Mouse (Mus musculus) midbrain, embryonic 13.5 days (tissue): ENCODE data around the gene Fscn3. TPM values are rescaled to one million over a fixed set of nuclear protein-coding genes. Genes with fewer than 3 reads are reported as not detected.

Experiments
- ATAC-seq: fragments of 200-750 bp; cut with Nextera tagmentation; 2 replicates; pipeline ENCODE4 v1.8.0; 2017; ENCODE audit warnings: mild to moderate bottlenecking, moderate TSS enrichment, moderate library complexity
- H3K27ac ChIP-seq: fragments of 300-500 bp; sonication (generic); 2 replicates; pipeline ENCODE4 v1.5.1; 2015; ENCODE audit warnings: inconsistent platforms, mild to moderate bottlenecking, moderate library complexity
- H3K27me3 ChIP-seq: fragments of 300-500 bp; sonication (generic); 2 replicates; pipeline ENCODE4 v1.6.1; 2015; ENCODE audit warnings: mild to moderate bottlenecking, inconsistent platforms
- H3K36me3 ChIP-seq: fragments of 300-500 bp; sonication (generic); 2 replicates; pipeline ENCODE4 v1.6.1; 2015; ENCODE audit warnings: mild to moderate bottlenecking, inconsistent platforms
- H3K4me1 ChIP-seq: fragments of 300-500 bp; sonication (generic); replicated peaks from 2 replicates; pipeline ENCODE4 v1.6.1; 2015; ENCODE audit warnings: inconsistent platforms
- H3K4me2 ChIP-seq: fragments of 300-500 bp; sonication (generic); replicated peaks from 2 replicates; pipeline ENCODE4 v1.6.1; 2015; ENCODE audit warnings: moderate library complexity, mild to moderate bottlenecking, inconsistent platforms
- H3K4me3 ChIP-seq: fragments of 300-500 bp; sonication (generic); replicated peaks from 2 replicates; pipeline ENCODE4 v1.5.1; 2015; ENCODE audit warnings: mild to moderate bottlenecking, inconsistent platforms
- H3K9ac ChIP-seq: fragments of 300-500 bp; sonication (generic); replicated peaks from 2 replicates; pipeline ENCODE4 v1.6.1; 2015; ENCODE audit warnings: mild to moderate bottlenecking, inconsistent platforms
- H3K9me3 ChIP-seq: fragments of 300-500 bp; sonication (generic); 2 replicates; pipeline ENCODE4 v1.6.1; 2016; ENCODE audit warnings: mild to moderate bottlenecking, inconsistent platforms
- WGBS: fragments of 180-500 bp; shearing (Covaris S2); methylation state at CpG from one replicate; pipeline ENCODE4 v1.1.7; 2015; 5-methylcytosine and 5-hydroxymethylcytosine counted together
- polyA plus RNA-seq: library from polyadenylated mRNA; unstranded; fragments of >200 nt; fragmentation: Nextera tagmentation; extraction: Ambion mirVana; gene quantifications from 2 replicates; pipeline ENCODE4 v1.2.1, GENCODE M21; 2015

Gene Fscn3
- polyA plus RNA-seq, 1 experiment from 2014 or later: 0.16 TPM

DNA sequence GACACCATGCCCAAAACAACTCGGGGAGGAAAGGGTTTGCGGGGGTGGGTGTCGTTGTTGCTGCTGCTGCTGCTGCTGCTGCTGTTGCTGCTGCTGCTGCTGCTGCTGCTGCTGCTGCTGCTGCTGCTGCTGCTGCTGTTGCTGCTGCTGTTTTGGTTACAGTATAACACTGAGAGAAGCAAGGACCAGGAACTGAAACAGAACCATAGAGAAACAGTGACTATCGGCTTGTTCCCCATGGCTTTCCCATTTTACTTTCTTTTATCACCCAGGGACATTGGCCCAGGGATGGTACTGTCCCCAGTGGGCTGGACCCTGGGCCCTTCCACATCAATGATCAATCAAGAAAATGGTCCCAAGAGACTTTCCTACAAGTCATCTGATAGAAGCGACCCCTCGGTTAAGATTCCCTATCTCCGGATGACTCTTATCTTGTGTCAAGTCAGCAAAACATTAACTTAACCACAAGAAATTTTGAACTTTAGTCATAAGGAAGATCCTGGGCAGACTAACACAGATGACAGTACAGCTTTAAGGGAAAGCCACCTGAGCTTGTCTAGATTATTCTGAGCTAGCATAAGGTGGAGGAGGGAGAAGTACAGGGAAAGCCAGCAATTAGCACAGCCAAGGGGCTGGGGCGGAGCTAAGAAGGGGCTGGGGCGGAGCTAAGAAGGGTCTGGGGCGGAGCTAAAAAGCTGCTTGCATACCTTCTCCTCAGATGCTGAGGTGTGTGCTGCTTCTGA, 3.4 kb downstream of the Fscn3 start:
- H3K9me3 ChIP-seq: no peaks in the 10 kb centered on the region
- H3K27ac ChIP-seq: no peak overlapping the region
- no peak overlapping the region for H3K4me3 ChIP-seq
- H3K9ac ChIP-seq: no peak overlapping the region
- peaks cover 2% of the 10 kb centered on the region; the same call in 1 of the 2 replicates for H3K4me1 ChIP-seq
- no peaks in the 10 kb centered on the region for H3K27me3 ChIP-seq
- peaks cover 17% of the 10 kb centered on the region for H3K36me3 ChIP-seq
- no peak for ATAC-seq
- no peak overlapping the region for H3K4me2 ChIP-seq
- 80% methylated on average over 10 of the region's 10 CpGs for WGBS

DNA sequence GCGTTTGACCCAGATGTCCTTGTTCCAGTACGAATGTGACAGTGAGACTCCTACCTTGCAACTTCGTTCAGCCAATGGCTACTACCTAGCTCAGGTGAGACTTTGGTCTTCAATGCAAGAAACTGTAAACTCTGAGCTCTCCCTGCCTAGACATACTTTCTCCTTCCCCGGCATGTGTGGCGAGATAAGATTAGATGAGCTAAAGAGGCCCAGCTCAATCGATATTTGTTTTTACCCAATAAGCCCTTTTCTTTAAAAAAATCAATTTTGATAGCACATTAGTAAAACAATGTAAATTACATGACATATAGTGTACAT, 3.9 kb downstream of the Fscn3 start:
- H3K9ac ChIP-seq: no peak overlapping the region
- H3K4me1 ChIP-seq: no peaks in the 10 kb centered on the region
- no peaks in the 10 kb centered on the region for H3K9me3 ChIP-seq
- ATAC-seq: no peak
- no peak overlapping the region for H3K4me3 ChIP-seq
- peaks cover 12% of the 10 kb centered on the region for H3K36me3 ChIP-seq
- WGBS: 80% methylated on average over 6 of the region's 6 CpGs
- no peak overlapping the region for H3K27ac ChIP-seq
- no peaks in the 10 kb centered on the region for H3K27me3 ChIP-seq
- H3K4me2 ChIP-seq: no peak overlapping the region

DNA sequence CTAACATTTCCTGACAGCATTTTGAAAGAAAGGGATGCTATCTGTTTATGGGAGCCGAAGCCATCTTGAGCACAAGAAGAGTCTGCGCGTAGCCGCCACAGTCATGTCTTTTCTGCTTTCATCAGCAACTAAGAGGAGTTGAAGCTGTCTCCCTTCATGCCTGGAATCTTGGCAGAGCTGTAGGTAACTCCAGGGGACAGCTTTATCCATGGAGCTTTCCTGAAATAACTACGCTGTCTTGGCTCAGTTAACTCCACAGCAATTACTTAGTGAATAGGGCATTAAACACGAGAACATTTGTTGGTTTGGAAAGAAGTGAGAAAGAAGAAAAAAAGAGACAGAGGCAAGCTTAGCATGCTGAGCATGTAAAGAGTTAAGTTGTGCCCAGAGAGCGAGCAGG, 20.3 kb downstream of the Fscn3 start:
- no peak for ATAC-seq
- 0 out of 2 replicates have a peak, but pooled peaks cover 4% of the 10 kb centered on the region for H3K4me1 ChIP-seq
- no peak overlapping the region for H3K4me3 ChIP-seq
- H3K4me2 ChIP-seq: no peak overlapping the region
- H3K9ac ChIP-seq: no peak overlapping the region
- no peaks in the 10 kb centered on the region for H3K9me3 ChIP-seq
- no peak overlapping the region for H3K27ac ChIP-seq
- H3K36me3 ChIP-seq: no peaks in the 10 kb centered on the region
- peaks cover 37% of the 10 kb centered on the region for H3K27me3 ChIP-seq
- WGBS: 80% methylated on average over 7 of the region's 7 CpGs

DNA sequence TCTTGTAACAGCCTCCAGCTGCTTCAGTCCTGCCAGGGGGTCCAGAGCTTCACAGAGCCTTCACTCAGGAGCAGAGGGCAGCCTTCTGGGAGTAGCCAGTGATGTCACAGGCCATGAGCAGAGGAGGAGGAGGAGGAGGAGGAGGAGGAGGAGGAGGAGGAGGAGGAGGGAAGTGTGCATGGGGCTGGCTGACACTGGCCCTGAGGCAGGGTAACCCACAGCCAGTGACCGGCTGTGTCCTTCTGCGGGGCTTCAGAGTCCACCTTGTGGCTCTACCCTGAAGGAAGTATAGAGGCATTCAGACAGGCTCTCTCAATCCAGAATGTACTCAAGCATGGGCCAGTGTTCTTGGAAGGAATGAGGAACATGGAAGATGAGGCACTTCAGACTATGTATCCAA, 21.7 kb downstream of the Fscn3 start, which contains the start of gene Pax4:
Gene Pax4, minus strand, starts transcription at position 101 of the 400 bp plus-strand sequence.
- Histone ChIP-seq H3K27ac (no peak within 1 kb of the TSS), H3K27me3 (peaks cover 42% of the 10 kb centered on the region), H3K4me1 (0 out of 2 replicates have a peak, but pooled peaks cover 4% of the 10 kb centered on the region), H3K4me3 (no peak within 1 kb of the TSS), H3K36me3 (no peaks in the 10 kb centered on the region), H3K9me3 (no peaks in the 10 kb centered on the region), H3K4me2 (no peak within 1 kb of the TSS), H3K9ac (no peak within 1 kb of the TSS)
- ATAC-seq: no peak
- 85% methylated on average over 2 of the region's 2 CpGs for WGBS

DNA sequence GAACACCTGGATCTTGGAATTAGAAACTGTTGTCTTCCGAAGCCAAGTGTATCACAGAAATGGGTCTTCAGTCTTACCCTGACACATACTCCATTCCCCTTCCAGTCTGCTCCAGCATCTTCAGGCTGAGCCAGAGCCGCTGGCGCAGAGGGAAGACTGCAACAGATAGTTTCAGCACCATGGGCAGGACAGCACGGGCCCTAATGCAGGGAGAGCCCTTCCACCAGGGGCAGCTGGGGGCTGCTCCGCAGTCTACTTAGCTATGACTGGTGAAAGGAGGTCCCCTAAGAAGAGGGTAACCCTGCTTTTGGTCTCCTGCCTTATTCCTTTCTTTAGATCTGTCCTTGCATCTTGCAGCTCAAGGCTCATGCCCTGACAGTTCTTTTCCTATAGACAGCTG, 22.9 kb downstream of the Fscn3 start:
- Histone ChIP-seq H3K27me3 (peaks cover 42% of the 10 kb centered on the region), H3K36me3 (no peaks in the 10 kb centered on the region), H3K4me3 (no peak overlapping the region), H3K4me2 (no peak overlapping the region), H3K9ac (no peak overlapping the region), H3K4me1 (0 out of 2 replicates have a peak, but pooled peaks cover 4% of the 10 kb centered on the region), H3K9me3 (no peaks in the 10 kb centered on the region), H3K27ac (no peak overlapping the region)
- no peak for ATAC-seq
- 11% methylated on average over 5 of the region's 5 CpGs for WGBS

DNA sequence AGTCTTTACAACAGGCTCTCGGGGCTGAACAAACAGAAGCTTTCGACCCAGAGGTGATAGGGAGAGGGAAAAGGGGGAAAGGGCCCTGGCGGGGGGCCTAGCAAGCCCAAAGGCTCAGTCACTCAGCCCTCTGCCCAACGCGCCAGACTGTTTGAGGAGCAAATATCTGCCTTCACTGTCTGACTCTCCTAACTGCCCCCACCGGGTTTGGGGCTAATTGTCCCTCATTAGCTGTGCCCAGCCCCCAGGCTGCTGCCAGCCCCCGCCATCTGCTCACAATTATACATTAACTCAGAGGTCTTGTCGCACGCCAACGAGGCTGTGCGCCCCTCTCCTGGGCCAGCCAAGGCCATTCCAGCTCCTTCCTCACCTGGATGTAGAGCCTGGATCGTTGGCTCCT, 23.4 kb downstream of the Fscn3 start:
- Histone ChIP-seq H3K9ac (no peak overlapping the region), H3K4me2 (no peak overlapping the region), H3K36me3 (no peaks in the 10 kb centered on the region), H3K4me3 (no peak overlapping the region), H3K27me3 (peaks cover 42% of the 10 kb centered on the region), H3K27ac (no peak overlapping the region), H3K9me3 (no peaks in the 10 kb centered on the region), H3K4me1 (0 out of 2 replicates have a peak, but pooled peaks cover 4% of the 10 kb centered on the region)
- ATAC-seq: no peak
- WGBS: 3% methylated on average over 12 of the region's 12 CpGs

DNA sequence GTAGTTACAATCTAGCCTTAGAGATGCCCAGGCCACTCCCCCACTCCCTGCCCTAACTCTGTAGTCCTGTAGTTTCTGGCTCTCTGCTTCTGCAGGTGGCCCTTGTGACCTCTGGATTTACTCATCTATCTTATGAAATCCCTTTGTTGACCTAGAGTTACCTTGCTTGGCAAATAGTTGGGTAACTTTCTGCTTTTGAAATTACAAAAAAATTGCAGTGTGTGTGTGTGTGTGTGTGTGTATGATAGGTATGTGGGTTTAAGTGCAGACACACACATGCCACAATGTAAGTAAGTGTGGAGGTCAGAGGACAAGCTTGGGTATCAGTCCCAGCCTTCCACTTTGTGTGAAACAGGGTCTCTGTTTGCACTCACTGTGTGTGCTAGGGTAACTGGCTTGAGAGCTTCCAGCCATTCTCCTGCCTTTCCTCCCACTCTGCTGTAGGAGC, 31.7 kb downstream of the Fscn3 start:
- ATAC-seq: no peak
- Histone ChIP-seq H3K9me3 (no peaks in the 10 kb centered on the region), H3K27ac (no peak overlapping the region), H3K9ac (no peak overlapping the region), H3K27me3 (no peaks in the 10 kb centered on the region), H3K4me2 (no peak overlapping the region), H3K4me3 (no peak overlapping the region), H3K4me1 (no peaks in the 10 kb centered on the region), H3K36me3 (no peaks in the 10 kb centered on the region)

DNA sequence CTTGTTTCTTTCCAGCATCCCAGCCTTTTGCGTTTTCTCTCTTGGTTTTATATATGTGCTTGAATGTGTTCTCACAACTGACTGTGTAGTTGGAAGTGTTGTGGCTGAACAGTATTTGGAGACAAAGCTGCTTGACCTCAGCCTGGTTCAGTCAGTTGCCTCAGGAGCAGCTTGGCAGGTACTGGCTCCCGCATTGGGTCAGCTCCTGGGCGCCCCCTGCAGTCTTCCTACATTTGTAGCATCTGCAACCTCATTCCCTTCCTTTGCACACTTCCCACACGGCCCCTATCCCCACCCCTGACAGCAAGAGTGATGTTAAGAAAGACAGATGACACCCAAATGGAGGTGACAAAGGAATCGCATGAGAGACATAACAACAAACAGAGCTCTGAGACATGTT, 32.9 kb downstream of the Fscn3 start:
- H3K9me3 ChIP-seq: no peaks in the 10 kb centered on the region
- no peak overlapping the region for H3K4me2 ChIP-seq
- no peak overlapping the region for H3K27ac ChIP-seq
- no peak overlapping the region for H3K9ac ChIP-seq
- no peaks in the 10 kb centered on the region for H3K27me3 ChIP-seq
- no peak overlapping the region for H3K4me3 ChIP-seq
- ATAC-seq: no peak
- H3K36me3 ChIP-seq: no peaks in the 10 kb centered on the region
- no peaks in the 10 kb centered on the region for H3K4me1 ChIP-seq
- 9% methylated on average over 5 of the region's 5 CpGs for WGBS

DNA sequence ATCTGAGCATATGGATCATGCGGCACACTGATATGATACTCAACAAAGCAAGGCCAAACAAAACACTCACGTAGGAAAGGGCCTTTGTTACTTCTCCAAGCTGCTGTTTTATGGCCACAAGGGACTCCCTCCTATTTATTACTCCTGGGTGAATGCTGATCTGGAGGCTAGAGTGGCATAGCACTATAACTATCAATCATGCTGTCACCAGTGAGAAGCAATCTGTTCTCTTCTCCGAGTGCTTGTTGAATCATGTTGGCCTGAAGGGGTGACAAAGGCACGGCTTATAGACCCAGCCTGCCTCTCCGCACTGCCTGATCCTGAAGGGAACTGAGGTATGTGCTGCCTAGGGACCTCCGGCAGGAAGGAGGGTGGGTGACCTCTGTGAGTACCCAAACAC, 37.0 kb downstream of the Fscn3 start:
- H3K27me3 ChIP-seq: no peaks in the 10 kb centered on the region
- no peak overlapping the region for H3K9ac ChIP-seq
- ATAC-seq: no peak
- H3K9me3 ChIP-seq: no peaks in the 10 kb centered on the region
- H3K4me2 ChIP-seq: no peak overlapping the region
- H3K4me3 ChIP-seq: no peak overlapping the region
- H3K36me3 ChIP-seq: no peaks in the 10 kb centered on the region
- H3K4me1 ChIP-seq: no peaks in the 10 kb centered on the region
- no peak overlapping the region for H3K27ac ChIP-seq
- WGBS: 71% methylated on average over 6 of the region's 6 CpGs

DNA sequence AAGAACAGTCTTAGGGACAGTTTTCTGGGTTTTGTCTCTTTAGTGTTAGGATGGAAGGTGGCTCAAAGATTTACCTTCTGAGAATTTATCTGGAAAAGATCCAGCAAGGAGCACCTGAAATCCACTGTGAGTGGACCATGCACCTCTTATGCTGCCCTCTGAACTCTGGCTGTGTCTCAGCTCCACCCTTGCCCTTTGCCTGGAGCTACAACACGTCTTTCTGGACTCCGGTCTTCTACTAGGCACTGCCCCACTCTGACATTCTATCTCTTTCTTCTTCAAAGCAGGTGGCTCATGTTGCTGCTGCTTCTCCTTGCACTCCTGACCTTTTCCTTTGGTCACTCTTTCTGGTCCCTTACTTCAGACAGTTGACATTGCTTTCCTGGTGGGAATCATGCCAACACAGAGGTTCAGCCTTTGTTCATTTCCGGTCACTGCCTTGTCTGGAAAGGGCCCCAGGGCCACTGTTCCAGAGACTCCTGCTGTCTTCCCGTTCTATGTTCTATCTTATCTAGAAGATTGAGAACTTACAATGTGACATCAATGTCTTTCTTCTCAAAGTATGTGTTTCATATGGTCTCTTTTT, 42.5 kb downstream of the Fscn3 start:
- H3K36me3 ChIP-seq: no peaks in the 10 kb centered on the region
- no peak overlapping the region for H3K4me2 ChIP-seq
- ATAC-seq: no peak
- H3K9me3 ChIP-seq: no peaks in the 10 kb centered on the region
- 76% methylated on average over 4 of the region's 4 CpGs for WGBS
- H3K27me3 ChIP-seq: no peaks in the 10 kb centered on the region
- no peak overlapping the region for H3K9ac ChIP-seq
- H3K4me1 ChIP-seq: no peaks in the 10 kb centered on the region
- H3K27ac ChIP-seq: no peak overlapping the region
- H3K4me3 ChIP-seq: no peak overlapping the region

DNA sequence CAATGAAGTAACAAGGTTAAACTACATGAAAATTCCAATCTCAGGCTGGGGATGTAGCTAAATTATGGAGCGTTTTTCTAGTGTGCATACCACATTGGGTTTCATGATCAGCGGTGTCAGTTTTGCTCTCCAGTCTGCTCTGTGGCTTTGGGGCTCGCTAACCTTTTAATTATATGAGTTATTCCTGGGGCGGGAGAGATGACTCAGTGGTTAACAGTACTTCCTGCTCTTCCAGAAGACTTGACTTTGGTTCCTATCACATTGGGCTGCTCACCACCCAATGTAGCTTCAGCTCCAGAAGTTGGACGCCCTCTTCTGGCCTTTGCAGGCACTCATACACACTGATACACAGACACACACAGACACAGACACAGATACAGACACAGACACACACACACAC, 43.0 kb downstream of the Fscn3 start:
- no peaks in the 10 kb centered on the region for H3K27me3 ChIP-seq
- no peak overlapping the region for H3K9ac ChIP-seq
- no peak overlapping the region for H3K27ac ChIP-seq
- H3K9me3 ChIP-seq: no peaks in the 10 kb centered on the region
- H3K4me1 ChIP-seq: no peaks in the 10 kb centered on the region
- H3K4me2 ChIP-seq: no peak overlapping the region
- H3K36me3 ChIP-seq: no peaks in the 10 kb centered on the region
- no peak for ATAC-seq
- no peak overlapping the region for H3K4me3 ChIP-seq
- WGBS: 79% methylated on average over 5 of the region's 5 CpGs

DNA sequence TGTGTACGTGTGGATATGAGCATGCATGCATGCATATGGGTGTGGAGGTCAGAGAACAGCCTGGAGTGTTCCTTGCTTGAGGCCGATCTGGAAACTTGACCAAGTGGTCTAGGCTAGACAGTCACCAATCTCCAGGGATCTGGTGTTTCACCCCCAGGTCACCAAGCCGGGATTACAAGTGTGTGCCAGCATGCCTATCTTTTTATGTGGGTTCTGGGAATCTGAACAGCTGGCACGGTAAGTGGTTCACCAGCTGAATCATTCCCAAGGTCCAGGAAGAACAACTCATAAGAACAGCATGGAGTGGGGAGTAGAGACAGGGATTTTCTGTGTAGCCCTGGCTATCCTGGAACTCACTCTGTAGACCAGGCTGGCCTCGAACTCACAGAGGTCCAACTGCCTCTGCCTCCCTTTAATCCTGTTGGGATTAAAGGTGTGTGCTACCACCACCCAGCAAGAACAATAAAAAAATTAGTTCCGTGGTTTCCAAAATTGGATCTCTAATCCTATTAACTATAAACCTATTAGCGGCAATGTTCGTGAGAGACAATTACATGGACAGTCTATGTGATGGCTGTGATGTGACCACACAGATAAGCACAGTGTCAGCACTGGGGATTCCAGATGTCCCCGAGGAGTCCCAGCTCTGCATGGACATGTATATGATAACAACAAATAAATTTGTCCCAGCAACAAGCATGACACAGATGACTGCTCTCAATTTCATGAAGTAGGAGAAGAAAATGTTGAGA, 43.9 kb downstream of the Fscn3 start:
- H3K9me3 ChIP-seq: no peaks in the 10 kb centered on the region
- H3K27me3 ChIP-seq: no peaks in the 10 kb centered on the region
- H3K4me3 ChIP-seq: no peak overlapping the region
- no peaks in the 10 kb centered on the region for H3K4me1 ChIP-seq
- no peak overlapping the region for H3K4me2 ChIP-seq
- no peaks in the 10 kb centered on the region for H3K36me3 ChIP-seq
- 81% methylated on average over 9 of the region's 9 CpGs for WGBS
- H3K27ac ChIP-seq: no peak overlapping the region
- no peak for ATAC-seq
- H3K9ac ChIP-seq: no peak overlapping the region
